Mouse (Mus musculus) thymus, postnatal 36 days (tissue): ENCODE results near the gene Picalm.
"Not testable (repeated sequence)": the region's sequence is repeated elsewhere in the genome, so short reads cannot be mapped to it uniquely, and the experiment has no call there.

Experiments used
- DNase-seq, 2 experiments: peaks; one replicate each; pipeline ENCODE4 v3.0.0; 2022; ENCODE audit warnings: mixed read lengths in 2 of 2

Picalm gene

GRCm38 (mm10) chr7:90132322-90132721, 2.3 kb downstream of the Picalm start:
- no peak for DNase-seq

- no peak for DNase-seq
Measured at GRCm38 (mm10) chr7:90136736-90137135, 6.7 kb downstream of the Picalm start.

DNA sequence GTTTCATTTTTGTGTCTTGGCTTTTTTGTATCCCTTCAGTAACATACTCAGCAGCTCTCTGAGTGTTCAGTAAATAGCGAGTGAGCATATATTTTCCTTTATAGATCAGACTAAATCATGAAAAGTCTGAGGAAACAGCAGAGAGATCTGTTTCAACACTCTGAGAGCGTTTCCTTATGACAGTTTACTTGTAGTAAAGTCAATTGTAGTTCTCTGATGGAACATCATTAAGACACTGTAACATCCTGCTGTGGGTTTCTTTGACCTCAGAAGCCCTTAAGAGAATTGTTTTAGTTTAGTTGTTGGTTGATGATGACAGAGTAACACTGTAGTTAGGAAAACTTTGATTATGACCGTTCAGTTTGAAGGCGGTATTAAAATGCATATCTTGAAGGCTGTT, 8.3 kb downstream of the Picalm start:
- DNase-seq: no peak

GRCm38 (mm10) chr7:90140290-90140689, 10.3 kb downstream of the Picalm start:
- no peak for DNase-seq

GRCm38 (mm10) chr7:90144275-90144674, 14.3 kb downstream of the Picalm start:
- no peak for DNase-seq

GRCm38 (mm10) chr7:90144971-90145370, 15.0 kb downstream of the Picalm start:
- DNase-seq: no peak

- no peak for DNase-seq
Measured at GRCm38 (mm10) chr7:90145376-90145775, 15.4 kb downstream of the Picalm start.

- DNase-seq: no peak
Measured at GRCm38 (mm10) chr7:90145897-90146296, 15.9 kb downstream of the Picalm start.

GRCm38 (mm10) chr7:90146321-90146720, 16.3 kb downstream of the Picalm start:
- no peak for DNase-seq

- DNase-seq: no peak
Measured at GRCm38 (mm10) chr7:90148023-90148422, 18.0 kb downstream of the Picalm start.

- DNase-seq: no peak
Measured at GRCm38 (mm10) chr7:90148516-90148915, 18.5 kb downstream of the Picalm start.

- peak; percentile 54 to 62 for DNase-seq
Measured at GRCm38 (mm10) chr7:90150311-90150710, 20.3 kb downstream of the Picalm start.

- no peak for DNase-seq
Measured at GRCm38 (mm10) chr7:90158034-90158433, 28.0 kb downstream of the Picalm start.

DNA sequence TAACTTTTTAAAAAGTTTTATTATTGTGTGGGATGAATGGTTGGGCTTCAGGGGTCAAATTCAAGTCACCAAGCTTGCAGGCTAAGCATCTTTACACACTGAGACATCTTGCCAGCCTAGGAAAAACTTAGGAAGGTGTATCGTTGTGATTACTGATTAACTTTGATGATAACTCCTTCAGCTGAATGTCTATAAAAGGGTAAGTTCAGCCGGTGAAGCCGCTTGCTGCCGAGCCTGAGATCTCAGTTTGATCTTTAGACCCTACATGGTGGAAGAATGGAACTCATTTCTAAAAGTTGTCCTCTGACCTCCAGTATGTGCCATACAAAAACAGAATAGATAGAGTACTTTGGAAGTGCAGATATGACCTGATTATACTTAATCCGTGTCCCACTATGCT, 30.6 kb downstream of the Picalm start:
- DNase-seq: no peak

- no peak for DNase-seq
Measured at GRCm38 (mm10) chr7:90164276-90164675, 34.3 kb downstream of the Picalm start.

- no peak for DNase-seq
Measured at GRCm38 (mm10) chr7:90165970-90166369, 36.0 kb downstream of the Picalm start.

GRCm38 (mm10) chr7:90167777-90168176, 37.8 kb downstream of the Picalm start:
- not testable (repeated sequence) for DNase-seq

DNA sequence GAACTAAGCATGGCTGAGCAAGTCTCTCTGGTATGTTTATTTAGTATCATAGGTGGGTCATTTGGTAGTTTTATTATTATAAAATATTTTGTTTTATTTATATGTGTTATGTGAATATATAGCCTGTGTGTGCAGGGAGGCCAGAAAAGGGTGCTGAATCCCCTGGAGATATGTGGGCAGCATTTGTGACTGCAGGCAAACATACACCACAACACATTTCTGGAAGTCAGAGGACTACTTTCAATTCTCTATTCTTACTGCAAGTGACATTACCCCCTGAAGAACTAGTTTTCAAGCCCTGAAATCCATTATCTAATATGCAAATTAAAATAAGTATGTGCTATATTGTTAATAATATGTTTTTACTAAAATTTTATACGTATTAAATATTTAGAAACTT, 43.8 kb downstream of the Picalm start:
- no peak for DNase-seq

- no peak for DNase-seq
Measured at GRCm38 (mm10) chr7:90175576-90175975, 45.6 kb downstream of the Picalm start.

DNA sequence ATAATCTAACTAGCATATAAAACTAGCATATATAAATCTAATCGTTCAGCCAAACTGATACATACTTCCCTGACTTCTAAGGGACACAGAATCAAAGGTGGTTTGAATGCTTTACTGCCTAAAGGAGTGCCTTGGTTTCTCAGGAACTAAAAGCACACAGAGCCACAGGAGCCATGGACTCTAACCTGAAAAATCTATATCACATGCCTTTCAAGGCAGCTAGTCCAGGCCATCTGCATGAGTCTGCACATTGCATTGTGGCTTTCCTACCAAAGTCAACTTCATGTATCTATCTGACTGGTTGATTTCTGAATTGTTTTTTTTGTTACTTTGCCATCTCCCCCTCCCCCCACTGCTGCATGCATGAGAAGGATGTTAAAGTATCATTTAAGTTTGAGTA, 50.6 kb downstream of the Picalm start:
- DNase-seq: no peak

GRCm38 (mm10) chr7:90200251-90200650, 70.2 kb downstream of the Picalm start:
- no peak for DNase-seq

- DNase-seq: no peak
Measured at GRCm38 (mm10) chr7:90201877-90202465, 72.0 kb downstream of the Picalm start.

DNA sequence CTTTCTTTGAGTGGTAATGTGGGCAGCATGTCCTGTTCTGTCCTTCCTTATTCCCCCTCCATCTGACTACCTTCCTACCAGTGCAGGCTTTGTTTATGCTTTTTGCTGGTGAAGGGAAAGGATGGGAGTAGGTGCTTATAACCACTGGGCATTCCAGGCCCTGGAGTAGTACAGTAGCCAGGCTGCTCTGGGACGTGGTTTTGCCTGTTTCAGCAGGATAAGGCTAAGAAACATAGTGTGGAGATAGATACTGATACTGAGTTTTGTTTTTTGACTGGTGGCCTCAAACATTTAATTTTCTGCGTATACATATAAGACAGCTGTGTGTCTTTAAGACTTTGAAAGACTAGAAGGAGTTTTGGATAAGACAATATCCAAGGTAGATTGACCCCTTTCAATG, 73.9 kb downstream of the Picalm start:
- DNase-seq: no peak

GRCm38 (mm10) chr7:90210116-90210515, 80.1 kb downstream of the Picalm start:
- no peak for DNase-seq

- no peak for DNase-seq
Measured at GRCm38 (mm10) chr7:90210947-90211346, 80.9 kb downstream of the Picalm start.
